Comparison of ENCODE assay signal across 9 mouse cellular contexts in genomic region chr7:110638305-110639110, GRCm38 (mm10). TPM values are rescaled to one million over a fixed set of nuclear protein-coding genes. Genes with fewer than 3 reads are reported as not detected.
DNase-seq lines count a peak whose midpoint lies in the region; ATAC-seq and TF ChIP-seq lines count a peak whose summit lies in the region.
"Had no signal": no experiment of that assay in that cellular context is flagged by ENCODE, and none has a peak within 500 bp of the region (broad histone marks: within the 10 kb centered on the region; RNA-seq: fewer than 3 reads in every experiment).

No protein-coding gene starts in this region.

- H3K27me3 ChIP-seq in intestine, embryonic 16.5 days (replicated peaks; ENCODE audit: control insufficient read depth, insufficient read depth, low read length): no peaks in the 10 kb centered on the region
- no peaks in the 10 kb centered on the region for H3K27me3 ChIP-seq in intestine, embryonic 15.5 days (replicated peaks)
- no peaks in the 10 kb centered on the region for H3K27me3 ChIP-seq in embryonic facial prominence, embryonic 12.5 days
- no peaks in the 10 kb centered on the region for H3K27me3 ChIP-seq in hindbrain, postnatal 0 days (ENCODE audit: insufficient read depth, low read length)
- no peaks in the 10 kb centered on the region for H3K27me3 ChIP-seq in neural tube, embryonic 15.5 days (replicated peaks)

- peak; percentile 76 for DNase-seq in hindbrain, postnatal 0 days (ENCODE audit: low spot score)
- no peak for DNase-seq in left cerebral cortex, adult 9 months (ENCODE audit: low spot score in 2 of 2)
- DNase-seq in layer of hippocampus, adult 11-12 months (ENCODE audit: low spot score): no peak

- no peak for TF ChIP-seq CTCF in hindbrain, postnatal 0 days (IDR thresholded peaks at IDR 0.05; ENCODE audit: low read depth)

- H3K4me1 ChIP-seq in intestine, embryonic 16.5 days (ENCODE audit: control insufficient read depth, insufficient read depth, low read length): peaks cover 6% of the 10 kb centered on the region
- H3K4me1 ChIP-seq in intestine, embryonic 15.5 days (replicated peaks): peaks cover 9% of the 10 kb centered on the region
- H3K4me1 ChIP-seq in embryonic facial prominence, embryonic 12.5 days: 0 out of 2 replicates have a peak, but pooled peaks cover 8% of the 10 kb centered on the region
- no peaks in the 10 kb centered on the region for H3K4me1 ChIP-seq in hindbrain, postnatal 0 days (ENCODE audit: insufficient read depth, low read length)
- H3K4me1 ChIP-seq in neural tube, embryonic 15.5 days: 0 out of 2 replicates have a peak, but pooled peaks cover 5% of the 10 kb centered on the region

- no peak overlapping the region for H3K4me3 ChIP-seq in intestine, embryonic 16.5 days (ENCODE audit: low read length)
- H3K4me3 ChIP-seq in intestine, embryonic 15.5 days (replicated peaks): no peak overlapping the region
- H3K4me3 ChIP-seq in embryonic facial prominence, embryonic 12.5 days: no peak overlapping the region
- H3K4me3 ChIP-seq in hindbrain, postnatal 0 days (ENCODE audit: low read length): no peak overlapping the region
- H3K4me3 ChIP-seq in neural tube, embryonic 15.5 days (replicated peaks): no peak overlapping the region
- H3K4me3 ChIP-seq: layer of hippocampus, adult 2 months had no signal

- H3K27ac ChIP-seq in intestine, embryonic 16.5 days (ENCODE audit: low read length): no peak overlapping the region
- H3K27ac ChIP-seq in intestine, embryonic 15.5 days: no peak overlapping the region
- no peak overlapping the region for H3K27ac ChIP-seq in embryonic facial prominence, embryonic 12.5 days
- peak overlapping the region; percentile 68; the same call in 1 of the 2 replicates for H3K27ac ChIP-seq in hindbrain, postnatal 0 days
- H3K27ac ChIP-seq in neural tube, embryonic 15.5 days (replicated peaks): no peak overlapping the region
- H3K27ac ChIP-seq: layer of hippocampus, adult 2 months had no signal

- H3K9ac ChIP-seq in intestine, embryonic 16.5 days (ENCODE audit: low read depth, low read length): no peak overlapping the region
- H3K9ac ChIP-seq in intestine, embryonic 15.5 days: no peak overlapping the region
- H3K9ac ChIP-seq in embryonic facial prominence, embryonic 12.5 days: no peak overlapping the region
- H3K9ac ChIP-seq in hindbrain, postnatal 0 days (replicated peaks; ENCODE audit: low read length): no peak overlapping the region
- no peak overlapping the region for H3K9ac ChIP-seq in neural tube, embryonic 15.5 days (replicated peaks)

- H3K36me3 ChIP-seq in intestine, embryonic 16.5 days (ENCODE audit: control insufficient read depth, insufficient read depth, low read length): no peaks in the 10 kb centered on the region
- no peaks in the 10 kb centered on the region for H3K36me3 ChIP-seq in intestine, embryonic 15.5 days
- H3K36me3 ChIP-seq in embryonic facial prominence, embryonic 12.5 days: no peaks in the 10 kb centered on the region
- no peaks in the 10 kb centered on the region for H3K36me3 ChIP-seq in hindbrain, postnatal 0 days (ENCODE audit: insufficient read depth, low read length)
- H3K36me3 ChIP-seq in neural tube, embryonic 15.5 days: no peaks in the 10 kb centered on the region

- H3K4me2 ChIP-seq in intestine, embryonic 16.5 days (ENCODE audit: low read depth, low read length): no peak overlapping the region
- H3K4me2 ChIP-seq in intestine, embryonic 15.5 days (replicated peaks): no peak overlapping the region
- no peak overlapping the region for H3K4me2 ChIP-seq in embryonic facial prominence, embryonic 12.5 days (replicated peaks)
- 0 out of 2 replicates have a peak overlapping the region, but pooled peaks have one; percentile 21 for H3K4me2 ChIP-seq in hindbrain, postnatal 0 days (ENCODE audit: low read depth, low read length)
- no peak overlapping the region for H3K4me2 ChIP-seq in neural tube, embryonic 15.5 days

- ATAC-seq in intestine, embryonic 16.5 days: 0 out of 2 replicates have a peak, but pooled peaks have one; percentile 6
- ATAC-seq in intestine, embryonic 15.5 days: no peak
- ATAC-seq in embryonic facial prominence, embryonic 12.5 days (ENCODE audit: insufficient number of reproducible peaks, insufficient read depth, low FRiP score, low TSS enrichment): 0 out of 2 replicates have a peak, but pooled peaks have one; percentile 52
- peak; percentile 93 for ATAC-seq in hindbrain, postnatal 0 days
- peak; percentile 41 for ATAC-seq in neural tube, embryonic 15.5 days (ENCODE audit: low FRiP score)
- ATAC-seq in granulocyte monocyte progenitor cell, adult 5-6 weeks (replicated peaks; ENCODE audit: poor library complexity, severe bottlenecking): no peak

- 57% methylated on average over 17 of the region's 17 CpGs for WGBS in intestine, embryonic 16.5 days
- WGBS in intestine, embryonic 15.5 days: 55% methylated on average over 17 of the region's 17 CpGs
- 47% methylated on average over 17 of the region's 17 CpGs for WGBS in embryonic facial prominence, embryonic 12.5 days
- WGBS in hindbrain, postnatal 0 days: 24% methylated on average over 17 of the region's 17 CpGs
- WGBS in neural tube, embryonic 15.5 days: 36% methylated on average over 17 of the region's 17 CpGs

- H3K9me3 ChIP-seq in intestine, embryonic 16.5 days (ENCODE audit: control insufficient read depth, low read length): no peaks in the 10 kb centered on the region
- H3K9me3 ChIP-seq in intestine, embryonic 15.5 days: no peaks in the 10 kb centered on the region
- H3K9me3 ChIP-seq in embryonic facial prominence, embryonic 12.5 days: no peaks in the 10 kb centered on the region
- no peaks in the 10 kb centered on the region for H3K9me3 ChIP-seq in hindbrain, postnatal 0 days (ENCODE audit: low read length)
- no peaks in the 10 kb centered on the region for H3K9me3 ChIP-seq in neural tube, embryonic 15.5 days (replicated peaks)

RNA-seq across cellular contexts. Expression of gene Adm, which starts 11.0 kb away (rescaled TPM):
- 5.4 and 5.8 TPM in 2 replicates for polyA plus RNA-seq in intestine, embryonic 16.5 days (2015; fragmentation: Nextera tagmentation; extraction: Ambion mirVana)
- polyA plus RNA-seq in intestine, embryonic 15.5 days (2015; fragmentation: Nextera tagmentation; extraction: Ambion mirVana): 4.4 and 4.9 TPM in 2 replicates
- 1.9 and 2.1 TPM in 2 replicates for polyA plus RNA-seq in embryonic facial prominence, embryonic 12.5 days (2016; fragmentation: Nextera tagmentation; extraction: Ambion mirVana)
- total RNA-seq in hindbrain, postnatal 0 days (2014; rRNA removed): 2.1 and 2.2 TPM in 2 replicates
- polyA plus RNA-seq in hindbrain, postnatal 0 days (2015; fragmentation: Nextera tagmentation; extraction: Ambion mirVana): 4.2 and 6.0 TPM in 2 replicates
- 4.3 and 6.8 TPM in 2 replicates for polyA plus RNA-seq in neural tube, embryonic 15.5 days (2015; fragmentation: Nextera tagmentation; extraction: Ambion mirVana)
- total RNA-seq in granulocyte monocyte progenitor cell, adult 5-6 weeks (2014; fragmentation: Nextera tagmentation): not detected in 2 replicates
- not detected in 2 replicates for total RNA-seq in granulocyte monocyte progenitor cell, adult 5-6 weeks (2017)

RNA-seq across cellular contexts. Expression of gene Sbf2, which starts 23.8 kb away (rescaled TPM):
- 24.7 and 26.6 TPM in 2 replicates for polyA plus RNA-seq in intestine, embryonic 16.5 days (2015; fragmentation: Nextera tagmentation; extraction: Ambion mirVana)
- polyA plus RNA-seq in intestine, embryonic 15.5 days (2015; fragmentation: Nextera tagmentation; extraction: Ambion mirVana): 33.7 and 33.9 TPM in 2 replicates
- polyA plus RNA-seq in embryonic facial prominence, embryonic 12.5 days (2016; fragmentation: Nextera tagmentation; extraction: Ambion mirVana): 34.6 and 35.2 TPM in 2 replicates
- total RNA-seq in hindbrain, postnatal 0 days (2014; rRNA removed): 55.0 and 70.5 TPM in 2 replicates
- polyA plus RNA-seq in hindbrain, postnatal 0 days (2015; fragmentation: Nextera tagmentation; extraction: Ambion mirVana): 40.3 and 42.9 TPM in 2 replicates
- 46.1 and 51.3 TPM in 2 replicates for polyA plus RNA-seq in neural tube, embryonic 15.5 days (2015; fragmentation: Nextera tagmentation; extraction: Ambion mirVana)
- total RNA-seq in granulocyte monocyte progenitor cell, adult 5-6 weeks (2014; fragmentation: Nextera tagmentation): 2.5 TPM in 1 of 2 replicates, not detected in the other
- 0.26 and 0.52 TPM in 2 replicates for total RNA-seq in granulocyte monocyte progenitor cell, adult 5-6 weeks (2017)

Comparison
In these comparisons a context has a peak if more than half of its experiments do, and no peak if none do; other contexts are left out.
1. ATAC-seq: peak in intestine, embryonic 16.5 days (single experiment), embryonic facial prominence, embryonic 12.5 days (single experiment), hindbrain, postnatal 0 days (single experiment) and neural tube, embryonic 15.5 days (single experiment); none in intestine, embryonic 15.5 days (single experiment) and granulocyte monocyte progenitor cell, adult 5-6 weeks (single experiment).